Mouse (Mus musculus): ENCODE results near the gene Cnnm3. TPM values are rescaled to one million over a fixed set of nuclear protein-coding genes. Genes with fewer than 3 reads are reported as not detected.

The Cnnm3 gene
- polyA plus RNA-seq, 1 experiment from 2014 or later = 3.3 TPM

GRCm38 (mm10) chr1:36512966-36513280, 1.3 kb downstream of the Cnnm3 start:
- peak overlapping the region; percentile 98 for H3K4me2 ChIP-seq (replicated peaks; ENCODE audit: low read depth, low read length)
- TF ChIP-seq EP300 (IDR thresholded peaks at IDR 0.05) (no peak), CTCF (IDR thresholded peaks at IDR 0.05) (no peak)
- H3K4me3 ChIP-seq (ENCODE audit: low read depth, low read length) = peak overlapping the region; percentile 97
- no peak for ATAC-seq
- no peaks in the 10 kb centered on the region for H3K9me3 ChIP-seq (ENCODE audit: low read length)
- H3K4me1 ChIP-seq (ENCODE audit: insufficient read depth, low read depth, low read length) = peaks cover 17% of the 10 kb centered on the region; the same call in 1 of the 2 replicates
- DNase-seq (ENCODE audit: low spot score) = no peak
- H3K36me3 ChIP-seq (ENCODE audit: insufficient read depth, low read length) = no peaks in the 10 kb centered on the region
- no peaks in the 10 kb centered on the region for H3K27me3 ChIP-seq (replicated peaks; ENCODE audit: insufficient read depth, low read length)
- peak overlapping the region; percentile 82 for H3K9ac ChIP-seq (replicated peaks; ENCODE audit: low read depth)
- 2% methylated on average over 16 of the region's 16 CpGs for WGBS
- H3K27ac ChIP-seq (ENCODE audit: low read length) = peak overlapping the region; percentile 98; the same call in 1 of the 2 replicates

DNA sequence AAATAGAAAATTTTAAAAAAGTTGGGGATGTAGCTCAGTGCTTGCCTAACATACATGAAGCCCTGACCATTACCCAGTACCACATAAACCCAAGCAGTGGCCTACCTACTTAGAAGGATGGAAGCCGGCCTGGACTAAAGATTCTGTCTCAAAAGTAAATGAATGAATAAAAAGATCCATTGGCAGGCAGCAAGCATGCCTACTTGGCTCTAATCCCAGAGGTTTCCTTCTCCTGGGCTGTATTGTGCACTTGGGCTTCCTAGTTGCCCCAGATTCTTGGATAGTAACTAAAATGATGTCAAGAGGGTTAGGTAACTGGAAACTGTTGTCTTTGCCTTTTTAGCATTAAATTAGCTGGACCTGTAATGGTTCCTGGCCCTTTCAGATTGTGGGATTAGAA, 1.6 kb downstream of the Cnnm3 start:
- Histone ChIP-seq H3K4me3 (ENCODE audit: low read depth, low read length) (peak overlapping the region; percentile 97), H3K4me1 (ENCODE audit: insufficient read depth, low read depth, low read length) (peaks cover 17% of the 10 kb centered on the region; the same call in 1 of the 2 replicates), H3K9ac (replicated peaks; ENCODE audit: low read depth) (peak overlapping the region; percentile 82; the same call in 1 of the 2 replicates), H3K27ac (ENCODE audit: low read length) (no peak overlapping the region), H3K9me3 (ENCODE audit: low read length) (no peaks in the 10 kb centered on the region), H3K27me3 (replicated peaks; ENCODE audit: insufficient read depth, low read length) (no peaks in the 10 kb centered on the region), H3K36me3 (ENCODE audit: insufficient read depth, low read length) (no peaks in the 10 kb centered on the region), H3K4me2 (replicated peaks; ENCODE audit: low read depth, low read length) (peak overlapping the region; percentile 98)
- WGBS = 7% methylated on average over 1 of the region's 1 CpGs
- TF ChIP-seq CTCF (IDR thresholded peaks at IDR 0.05) (no peak), EP300 (IDR thresholded peaks at IDR 0.05) (no peak)
- ATAC-seq (no peak), DNase-seq (ENCODE audit: low spot score) (no peak)

DNA sequence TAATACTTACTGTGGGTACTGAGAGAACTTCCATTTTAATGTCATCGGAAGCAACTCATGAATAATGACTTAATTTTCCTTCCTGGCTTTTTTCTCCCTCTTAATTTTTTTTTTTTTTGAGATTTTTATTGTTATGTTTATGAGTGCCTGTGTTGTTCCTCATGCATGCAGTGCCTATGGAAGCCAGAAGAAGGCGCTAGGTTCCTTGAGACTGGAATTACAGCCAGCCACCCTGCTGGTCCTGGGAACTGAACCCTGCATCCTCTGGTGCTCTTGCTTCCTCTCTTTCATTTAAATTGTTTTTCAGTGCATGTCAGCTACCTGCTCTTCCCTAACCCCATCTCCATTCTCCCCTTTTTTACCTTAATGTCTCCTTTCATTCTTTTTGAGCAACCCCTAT, 2.1 kb downstream of the Cnnm3 start:
- Histone ChIP-seq H3K4me2 (replicated peaks; ENCODE audit: low read depth, low read length) (peak overlapping the region; percentile 98; the same call in 1 of the 2 replicates), H3K27me3 (replicated peaks; ENCODE audit: insufficient read depth, low read length) (no peaks in the 10 kb centered on the region), H3K36me3 (ENCODE audit: insufficient read depth, low read length) (no peaks in the 10 kb centered on the region), H3K4me3 (ENCODE audit: low read depth, low read length) (peak overlapping the region; percentile 97; the same call in 1 of the 2 replicates), H3K4me1 (ENCODE audit: insufficient read depth, low read depth, low read length) (peaks cover 17% of the 10 kb centered on the region; the same call in 1 of the 2 replicates), H3K9ac (replicated peaks; ENCODE audit: low read depth) (no peak overlapping the region), H3K9me3 (ENCODE audit: low read length) (no peaks in the 10 kb centered on the region), H3K27ac (ENCODE audit: low read length) (no peak overlapping the region)
- ATAC-seq (no peak), DNase-seq (ENCODE audit: low spot score) (peak; percentile 55)
- peak; percentile 70 for TF ChIP-seq CTCF (IDR thresholded peaks at IDR 0.05)
- TF ChIP-seq EP300 (IDR thresholded peaks at IDR 0.05) = no peak
- 58% methylated on average over 2 of the region's 2 CpGs for WGBS

GRCm38 (mm10) chr1:36518259-36518658, 6.6 kb downstream of the Cnnm3 start:
- ATAC-seq = no peak
- 78% methylated on average over 3 of the region's 3 CpGs for WGBS
- no peaks in the 10 kb centered on the region for H3K9me3 ChIP-seq (ENCODE audit: low read length)
- no peak overlapping the region for H3K27ac ChIP-seq (ENCODE audit: low read length)
- no peak for DNase-seq (ENCODE audit: low spot score)
- H3K36me3 ChIP-seq (ENCODE audit: insufficient read depth, low read length) = peaks cover 31% of the 10 kb centered on the region
- H3K27me3 ChIP-seq (replicated peaks; ENCODE audit: insufficient read depth, low read length) = no peaks in the 10 kb centered on the region
- peaks cover 10% of the 10 kb centered on the region; the same call in 1 of the 2 replicates for H3K4me1 ChIP-seq (ENCODE audit: insufficient read depth, low read depth, low read length)
- TF ChIP-seq CTCF (IDR thresholded peaks at IDR 0.05) (no peak), EP300 (IDR thresholded peaks at IDR 0.05) (no peak)
- no peak overlapping the region for H3K4me3 ChIP-seq (ENCODE audit: low read depth, low read length)
- no peak overlapping the region for H3K4me2 ChIP-seq (replicated peaks; ENCODE audit: low read depth, low read length)
- H3K9ac ChIP-seq (replicated peaks; ENCODE audit: low read depth) = no peak overlapping the region

DNA sequence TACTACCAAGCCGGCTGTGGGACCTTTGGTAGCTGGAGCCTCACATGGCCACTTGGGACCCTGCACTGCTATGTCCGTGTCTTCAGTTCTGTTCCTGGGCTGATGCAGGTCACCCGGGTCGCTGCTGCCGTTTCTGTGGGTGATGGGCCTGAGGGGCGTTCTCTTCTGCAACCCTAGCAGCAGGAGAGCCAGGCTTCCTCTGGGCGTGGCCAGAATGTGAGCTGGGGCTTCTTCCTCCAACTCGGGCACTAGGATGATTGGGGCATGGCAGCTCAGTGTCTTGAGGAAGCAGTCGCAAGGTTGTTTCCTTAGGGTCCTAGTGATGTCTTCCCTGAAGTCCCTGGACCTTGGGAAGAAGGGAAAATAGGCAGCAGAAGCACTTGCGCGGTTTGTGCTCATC, 8.0 kb downstream of the Cnnm3 start:
- no peak overlapping the region for H3K27ac ChIP-seq (ENCODE audit: low read length)
- H3K9ac ChIP-seq (replicated peaks; ENCODE audit: low read depth) = no peak overlapping the region
- H3K4me2 ChIP-seq (replicated peaks; ENCODE audit: low read depth, low read length) = no peak overlapping the region
- DNase-seq (ENCODE audit: low spot score) = no peak
- WGBS = 68% methylated on average over 11 of the region's 11 CpGs
- no peak overlapping the region for H3K4me3 ChIP-seq (ENCODE audit: low read depth, low read length)
- H3K9me3 ChIP-seq (ENCODE audit: low read length) = no peaks in the 10 kb centered on the region
- no peaks in the 10 kb centered on the region for H3K27me3 ChIP-seq (replicated peaks; ENCODE audit: insufficient read depth, low read length)
- ATAC-seq = no peak
- TF ChIP-seq EP300 (IDR thresholded peaks at IDR 0.05) (no peak), CTCF (IDR thresholded peaks at IDR 0.05) (no peak)
- H3K4me1 ChIP-seq (ENCODE audit: insufficient read depth, low read depth, low read length) = 0 out of 2 replicates have a peak, but pooled peaks cover under 1% of the 10 kb centered on the region
- H3K36me3 ChIP-seq (ENCODE audit: insufficient read depth, low read length) = peaks cover 36% of the 10 kb centered on the region

DNA sequence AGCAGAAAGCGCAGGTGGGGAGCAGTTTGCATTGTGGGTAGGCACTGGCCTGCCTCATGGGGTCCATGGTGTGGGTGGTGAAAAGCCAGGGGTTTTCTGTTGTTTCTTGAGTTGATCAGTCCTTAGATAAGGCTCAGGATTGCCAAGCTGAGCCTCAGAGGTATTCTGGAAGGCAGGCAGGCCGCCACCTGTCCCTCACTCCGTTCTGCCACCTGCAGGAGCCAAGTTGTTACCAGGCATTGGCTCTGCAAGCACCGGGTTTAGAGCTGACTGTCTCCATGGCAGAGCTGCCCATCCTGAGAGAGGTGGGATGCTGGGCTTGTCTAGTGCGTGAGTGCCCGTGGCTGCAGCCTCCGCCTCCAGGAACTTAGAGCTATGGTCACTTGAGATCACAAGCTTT, 10.5 kb downstream of the Cnnm3 start:
- TF ChIP-seq EP300 (IDR thresholded peaks at IDR 0.05) = no peak
- Histone ChIP-seq H3K4me1 (ENCODE audit: insufficient read depth, low read depth, low read length) (no peaks in the 10 kb centered on the region), H3K9ac (replicated peaks; ENCODE audit: low read depth) (no peak overlapping the region), H3K4me2 (replicated peaks; ENCODE audit: low read depth, low read length) (no peak overlapping the region), H3K9me3 (ENCODE audit: low read length) (no peaks in the 10 kb centered on the region), H3K4me3 (ENCODE audit: low read depth, low read length) (no peak overlapping the region), H3K27ac (ENCODE audit: low read length) (no peak overlapping the region), H3K27me3 (replicated peaks; ENCODE audit: insufficient read depth, low read length) (no peaks in the 10 kb centered on the region), H3K36me3 (ENCODE audit: insufficient read depth, low read length) (peaks cover 47% of the 10 kb centered on the region)
- DNase-seq (ENCODE audit: low spot score) = no peak
- WGBS = 92% methylated on average over 7 of the region's 7 CpGs
- ATAC-seq = no peak
